Mouse (Mus musculus): ENCODE results near the gene Sec1.

Sec1 gene

DNA sequence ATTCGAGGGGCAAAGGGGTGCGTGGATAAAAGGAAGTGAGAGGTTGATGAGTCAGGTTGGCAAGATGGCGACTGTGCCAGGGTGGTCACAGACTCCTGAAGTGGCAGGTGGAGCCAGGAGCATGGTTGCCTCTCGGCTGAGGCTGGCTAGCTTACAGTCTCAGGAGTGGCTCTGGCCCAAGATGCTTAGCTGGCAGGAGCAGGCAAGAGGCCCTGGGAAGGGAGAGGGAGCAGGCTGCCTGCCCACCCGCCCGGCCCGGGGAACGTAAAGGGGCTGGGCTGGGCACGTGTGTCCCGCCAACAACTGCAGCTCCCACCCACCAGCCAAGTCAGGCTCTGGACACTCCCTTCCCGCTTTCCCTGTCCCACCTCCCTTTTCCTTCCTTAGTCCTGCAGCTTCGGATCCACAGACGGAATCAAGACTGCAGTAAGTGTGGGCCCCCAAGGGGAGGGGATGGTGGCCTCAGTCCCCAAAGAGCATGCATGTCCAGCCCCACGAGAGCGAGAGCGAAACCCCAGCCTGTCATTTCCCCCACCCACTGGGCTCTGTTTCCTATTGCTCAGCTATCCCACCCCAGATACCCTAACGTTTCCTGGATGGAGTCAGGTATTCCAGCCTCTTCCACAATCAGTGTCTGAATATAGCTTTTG lies 52.7 kb downstream of the Sec1 start:
- DNase-seq (ENCODE audit: low read depth, low spot score): no peak

DNA sequence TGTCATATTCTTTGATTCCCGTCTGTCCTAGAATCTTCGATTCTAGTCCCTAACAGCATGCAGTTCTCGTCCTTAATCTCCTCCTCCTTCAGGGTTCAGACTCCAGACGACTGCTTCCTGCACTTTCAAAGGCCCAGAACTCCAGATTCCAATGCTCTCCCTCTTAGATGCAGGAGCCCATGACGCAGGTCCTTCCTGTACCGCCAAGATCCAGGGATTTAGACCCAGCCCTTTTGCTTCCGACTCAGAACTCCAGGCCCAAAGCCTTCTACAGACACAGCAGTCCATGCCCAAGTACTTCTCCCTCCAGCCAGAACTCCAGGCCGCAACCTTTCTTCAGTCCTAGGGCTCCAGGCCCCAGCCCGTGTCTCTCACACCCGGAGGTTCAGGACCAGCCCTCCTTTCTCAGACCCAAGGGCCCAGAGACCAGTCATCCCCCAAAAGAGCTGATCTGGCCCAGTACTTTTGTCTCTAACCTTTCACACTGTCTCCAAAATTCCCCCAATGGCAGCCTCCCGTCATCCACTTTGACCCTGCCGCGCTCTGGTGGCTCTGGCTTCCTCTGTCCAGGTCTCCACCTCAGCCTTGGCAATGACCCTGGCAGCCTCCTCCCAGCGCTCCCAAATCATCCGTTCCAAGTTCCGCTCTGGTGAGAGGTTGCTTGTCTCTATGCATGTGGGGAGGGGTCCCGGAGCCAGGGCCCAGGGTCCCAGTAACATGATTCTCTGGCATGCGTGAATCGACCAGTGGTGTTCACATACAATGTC lies 53.8 kb downstream of the Sec1 start:
- DNase-seq (ENCODE audit: low read depth, low spot score): no peak

DNA sequence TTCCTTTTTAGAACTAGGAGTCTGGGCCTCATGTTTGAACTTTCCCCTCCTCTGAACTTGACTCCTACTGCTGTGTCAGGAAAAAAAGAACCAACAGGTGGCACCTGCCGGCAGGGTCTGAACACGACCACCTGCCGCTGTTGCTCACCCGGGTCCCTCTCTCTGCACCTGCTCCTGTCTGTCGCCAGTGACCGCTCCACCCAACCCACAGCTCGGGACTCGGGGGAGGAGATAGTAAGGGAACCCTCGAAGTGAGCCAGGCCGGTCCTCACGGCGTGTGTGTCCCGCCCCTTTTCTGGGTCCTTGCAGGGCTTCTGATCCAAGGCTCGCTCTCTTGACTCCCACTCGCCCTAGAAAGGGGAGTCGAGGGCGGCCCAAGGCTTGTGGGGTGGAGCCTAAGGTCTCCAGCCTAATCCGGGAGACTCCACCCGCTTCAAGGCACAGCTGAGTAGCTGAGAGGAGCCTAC lies 54.6 kb downstream of the Sec1 start, which contains the start of gene Mamstr:
Gene Mamstr (plus strand): TSS at position 417 of the 467 bp plus-strand sequence.
- DNase-seq (ENCODE audit: low read depth, low spot score): no peak

DNA sequence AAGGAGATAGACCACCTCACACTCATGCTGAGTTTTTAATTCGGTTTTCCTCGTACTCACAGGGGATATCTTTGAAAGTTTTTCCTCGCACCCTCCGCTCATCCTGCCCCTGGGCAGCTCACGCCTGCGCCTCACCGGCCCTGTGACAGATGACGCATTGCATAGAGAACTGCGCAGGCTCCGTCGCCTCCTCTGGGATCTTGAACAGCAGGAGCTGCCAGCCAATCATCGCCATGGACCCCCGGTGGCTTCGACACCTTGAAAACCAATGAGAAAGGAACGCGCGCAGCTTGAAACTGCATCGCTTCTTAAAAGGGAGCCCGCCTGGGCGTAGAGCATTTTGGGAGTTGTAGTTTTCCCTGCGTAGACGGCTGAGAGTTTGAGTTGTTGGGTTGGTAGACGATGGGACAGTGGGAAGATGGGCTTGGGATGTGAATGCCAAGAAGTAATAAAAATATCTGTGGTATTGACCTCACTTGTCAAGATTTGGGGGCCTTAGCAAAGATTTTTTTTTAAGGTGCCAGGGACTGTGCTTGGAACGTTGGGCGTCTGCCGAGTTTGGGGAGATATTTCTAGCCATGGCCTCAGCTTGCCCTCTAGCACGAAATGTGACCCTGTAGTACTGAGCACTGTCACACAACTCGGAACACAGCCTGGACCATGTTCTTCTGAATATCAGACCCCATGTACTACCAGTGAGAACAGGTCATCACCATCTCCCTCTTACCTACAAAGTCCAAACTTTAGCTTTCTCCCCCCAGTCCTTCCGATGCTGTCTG lies 55.4 kb downstream of the Sec1 start:
- peak; percentile 97 for DNase-seq (ENCODE audit: low read depth, low spot score)

DNA sequence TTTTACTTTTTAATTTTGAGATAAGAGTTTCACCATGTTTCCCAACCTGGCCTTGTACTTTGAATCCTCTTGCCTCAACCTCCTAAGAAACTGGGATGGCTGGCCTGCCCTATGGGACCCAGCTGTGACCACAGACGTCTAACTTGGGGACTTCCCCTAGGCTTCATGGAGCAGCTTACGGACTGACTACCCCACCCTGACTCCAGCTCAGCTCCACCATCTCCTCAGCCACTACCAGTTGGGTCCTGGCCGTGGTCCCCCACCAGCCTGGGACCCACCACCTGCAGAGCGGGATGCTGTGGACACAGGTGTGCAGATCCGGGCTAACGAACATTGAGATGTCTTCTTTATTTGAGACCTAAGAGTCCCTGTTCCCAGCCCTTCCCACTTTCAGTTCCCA lies 56.5 kb downstream of the Sec1 start:
- no peak for DNase-seq (ENCODE audit: low read depth, low spot score)

DNA sequence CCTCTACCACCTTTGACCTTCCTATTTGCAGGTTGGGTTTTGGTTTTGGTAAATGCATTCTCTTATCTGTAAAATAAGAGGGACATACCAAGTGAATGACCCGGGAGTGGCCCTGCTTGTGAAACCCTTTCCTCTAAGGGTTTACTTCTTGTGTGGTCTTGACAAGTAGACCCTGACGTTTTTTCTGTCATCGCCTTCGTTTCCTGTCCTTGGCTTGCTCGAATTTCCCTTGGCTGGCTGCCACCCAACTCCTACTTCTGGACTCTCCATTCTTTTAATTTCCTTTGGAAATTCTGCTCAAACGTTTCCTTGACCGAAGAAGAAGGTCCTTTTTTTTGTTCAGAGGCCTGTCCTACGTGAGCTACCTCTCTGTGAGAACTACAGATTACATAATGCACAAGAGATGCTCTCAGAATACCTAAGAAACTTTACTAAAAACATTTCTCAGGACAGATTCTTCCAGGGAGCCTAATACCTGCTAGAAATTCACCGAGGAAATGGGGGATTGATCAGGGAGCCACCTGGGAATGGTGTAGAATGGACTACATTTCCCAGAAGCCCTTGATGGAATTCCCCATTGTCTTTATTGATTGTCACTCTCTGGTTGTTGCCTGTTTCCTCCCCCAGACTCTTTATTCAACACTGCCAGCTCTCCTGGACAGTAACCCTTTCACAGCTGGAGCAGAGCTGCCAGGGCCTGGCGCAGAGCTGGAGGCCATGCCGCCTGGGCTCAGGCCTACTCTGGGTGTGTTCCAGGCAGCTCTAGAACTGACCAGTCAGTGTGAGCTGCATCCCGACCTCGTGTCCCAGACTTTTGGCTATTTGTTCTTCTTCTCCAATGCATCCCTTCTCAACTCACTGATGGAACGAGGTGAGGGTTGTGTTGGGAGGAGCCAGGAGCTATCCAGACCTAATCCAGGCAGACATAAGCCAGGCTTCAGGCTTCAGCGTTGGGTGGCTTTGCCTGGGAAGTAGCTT lies 58.2 kb downstream of the Sec1 start:
- no peak for DNase-seq (ENCODE audit: low read depth, low spot score)

DNA sequence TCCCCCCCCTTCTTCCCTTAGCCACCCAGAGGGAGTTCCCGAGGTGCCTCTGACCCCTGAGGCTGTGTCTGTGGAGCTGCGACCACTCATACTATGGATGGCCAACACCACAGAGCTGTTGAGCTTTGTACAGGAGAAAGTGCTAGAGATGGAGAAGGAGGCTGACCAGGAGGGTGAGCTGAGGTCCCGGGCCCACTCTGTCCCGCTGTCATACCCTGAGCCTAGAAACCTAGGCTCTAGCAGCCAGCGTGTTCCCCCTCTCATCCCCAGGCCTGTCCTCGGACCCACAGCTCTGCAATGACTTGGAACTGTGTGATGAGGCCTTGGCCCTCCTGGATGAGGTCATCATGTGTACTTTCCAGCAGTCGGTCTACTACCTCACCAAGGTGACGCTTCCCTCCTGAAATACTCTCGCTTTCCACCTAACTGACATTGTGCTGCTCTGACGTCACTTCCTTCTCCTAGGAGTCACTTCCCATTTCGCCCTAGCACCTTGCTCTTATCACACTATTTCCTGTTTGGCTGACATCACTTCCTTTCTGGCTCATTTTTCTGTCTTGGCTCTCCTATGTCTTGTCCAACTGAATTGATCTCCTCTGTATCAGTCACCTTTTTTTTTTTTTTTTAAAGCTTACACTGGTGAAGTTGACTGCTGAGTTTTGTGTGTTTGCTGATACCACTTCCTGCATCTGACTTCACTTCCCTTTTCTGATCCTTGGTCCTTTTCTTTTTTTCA lies 59.1 kb downstream of the Sec1 start:
- no peak for DNase-seq (ENCODE audit: low read depth, low spot score)

DNA sequence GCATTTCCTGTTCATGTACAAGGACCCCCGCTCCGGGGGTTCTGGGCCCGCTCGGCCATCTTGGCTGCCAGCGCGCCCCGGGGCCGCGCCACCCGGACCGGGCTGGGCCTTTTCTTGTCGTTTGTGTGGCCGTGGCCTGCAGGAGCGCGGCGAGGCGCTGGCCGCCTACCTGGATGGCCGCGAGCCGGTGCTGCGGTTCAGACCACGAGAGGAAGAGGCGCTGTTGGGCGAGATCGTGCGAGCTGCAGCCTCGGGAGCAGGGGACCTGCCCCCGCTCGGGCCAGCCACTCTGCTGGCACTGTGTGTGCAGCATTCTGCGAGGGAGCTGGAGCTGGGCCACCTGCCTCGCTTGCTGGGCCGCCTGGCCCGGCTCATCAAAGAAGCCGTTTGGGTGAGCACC lies 61.7 kb downstream of the Sec1 start:
- DNase-seq (ENCODE audit: low read depth, low spot score): no peak

DNA sequence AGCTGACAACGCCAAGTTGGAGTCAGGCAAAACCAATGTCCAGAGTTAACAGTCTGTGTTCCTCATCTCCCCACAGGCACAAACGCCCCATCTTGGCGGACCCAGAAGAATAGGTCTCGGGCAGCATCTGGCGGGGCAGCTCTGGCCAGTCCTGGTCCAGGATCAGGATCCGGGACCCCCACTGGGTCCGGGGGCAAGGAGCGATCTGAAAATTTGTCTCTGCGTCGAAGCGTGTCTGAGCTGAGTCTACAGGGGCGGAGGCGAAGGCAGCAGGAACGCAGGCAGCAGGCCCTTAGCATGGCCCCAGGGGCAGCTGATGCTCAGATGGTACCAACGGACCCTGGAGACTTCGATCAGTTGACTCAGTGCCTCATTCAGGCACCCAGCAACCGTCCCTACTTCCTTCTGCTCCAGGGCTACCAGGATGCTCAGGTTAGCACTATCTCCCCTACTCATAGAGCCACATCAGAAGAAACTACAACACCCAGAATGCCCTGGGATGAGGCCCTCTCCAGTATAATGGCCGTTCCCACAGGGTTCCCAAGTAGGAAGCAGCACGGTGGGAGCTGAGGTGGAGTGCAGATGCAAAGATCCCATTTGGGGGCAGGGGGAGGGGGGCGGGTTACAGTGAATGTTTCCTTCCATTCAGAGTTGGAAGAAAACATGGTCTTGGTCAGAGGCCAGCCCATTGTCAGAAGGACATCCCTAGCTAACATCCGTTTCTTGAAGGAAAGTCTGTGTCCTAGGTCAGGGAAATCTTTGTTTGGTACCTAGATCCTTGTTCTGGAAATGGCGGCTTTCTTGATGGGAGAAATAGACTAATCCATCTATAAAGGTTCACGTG lies 63.9 kb downstream of the Sec1 start:
- no peak for DNase-seq (ENCODE audit: low read depth, low spot score)

DNA sequence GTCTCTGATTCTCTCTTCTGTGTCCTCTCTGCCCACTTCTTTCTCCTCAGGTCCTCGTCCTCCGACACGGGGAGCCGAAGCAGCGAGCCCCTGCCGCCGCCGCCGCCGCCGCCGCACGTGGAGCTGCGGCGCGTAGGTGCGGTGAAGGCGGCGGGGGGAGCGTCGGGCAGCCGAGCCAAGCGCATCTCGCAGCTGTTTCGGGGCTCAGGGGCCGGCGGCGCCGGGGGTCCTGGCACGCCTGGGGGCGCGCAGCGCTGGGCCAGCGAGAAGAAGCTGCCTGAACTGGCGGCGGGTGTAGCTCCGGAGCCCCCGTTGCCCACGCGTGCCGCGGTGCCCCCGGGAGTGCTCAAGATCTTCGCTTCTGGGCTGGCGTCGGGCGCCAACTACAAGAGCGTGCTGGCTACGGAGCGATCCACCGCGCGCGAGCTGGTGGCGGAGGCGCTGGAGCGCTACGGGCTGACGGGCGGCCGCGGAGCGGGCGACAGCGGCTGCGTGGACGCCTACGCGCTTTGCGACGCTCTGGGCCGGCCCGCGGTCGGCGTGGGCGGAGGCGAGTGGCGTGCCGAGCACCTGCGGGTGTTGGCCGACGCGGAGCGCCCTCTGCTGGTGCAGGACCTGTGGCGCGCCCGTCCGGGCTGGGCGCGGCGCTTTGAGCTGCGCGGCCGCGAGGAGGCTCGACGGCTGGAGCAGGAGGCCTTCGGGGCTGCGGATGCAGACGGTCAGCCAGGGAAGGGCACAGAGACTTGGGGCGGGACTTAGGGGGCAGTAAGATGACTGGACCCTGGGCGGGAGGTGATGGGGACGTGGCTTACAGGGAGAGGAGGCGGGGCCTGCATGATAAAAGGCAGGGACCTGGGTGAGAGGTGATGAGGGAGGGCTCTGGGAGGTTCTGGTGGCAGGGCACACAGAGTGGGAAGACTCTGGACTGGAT lies 65.6 kb downstream of the Sec1 start:
- DNase-seq (ENCODE audit: low read depth, low spot score): peak; percentile 52

All from brain, embryonic 18.5 days (tissue).